Mouse (Mus musculus): ENCODE results near the gene Cox8a.

GRCm38 (mm10) chr19:7262592-7262991, 45.2 kb upstream of the Cox8a start:
- TF ChIP-seq POLR2A (IDR thresholded peaks at IDR 0.05; ENCODE audit: borderline replicate concordance, low read depth, low read length) (no peak), CTCF (IDR thresholded peaks at IDR 0.05; ENCODE audit: low read depth, low read length) (no peak)

All from bone marrow macrophage, adult 2 months (primary cell).